Mouse (Mus musculus) layer of hippocampus, postnatal 10 days (tissue): ENCODE data around the gene Oat. TPM values are rescaled to one million over a fixed set of nuclear protein-coding genes. Genes with fewer than 3 reads are reported as not detected.

Source experiments
- DNase-seq, 2 experiments: peaks; one replicate each; pipeline ENCODE4 v3.0.0; 2021; ENCODE audit warnings: low spot score in 2 of 2
- total RNA-seq, 2 experiments: library from RNA; stranded (reverse); gene quantifications; 2 replicates each; pipeline ENCODE4 v1.2.3; 2021

Gene Oat
- total RNA-seq, 2 experiments from 2014 or later = 69.3 to 72.7 TPM

GRCm38 (mm10) chr7:132547126-132547525 lies 29.1 kb downstream of the Oat start:
- DNase-seq = no peak

- no peak for DNase-seq
Measured at GRCm38 (mm10) chr7:132542427-132542826, 33.8 kb downstream of the Oat start.

- no peak for DNase-seq
Measured at GRCm38 (mm10) chr7:132541566-132541965, 34.6 kb downstream of the Oat start.

- no peak for DNase-seq
Measured at GRCm38 (mm10) chr7:132540597-132540996, 35.6 kb downstream of the Oat start.

- DNase-seq = no peak
Measured at GRCm38 (mm10) chr7:132529206-132529605, 47.0 kb downstream of the Oat start.

- DNase-seq = no peak
Measured at GRCm38 (mm10) chr7:132513419-132513982, 62.7 kb downstream of the Oat start.

- DNase-seq = no peak
Measured at GRCm38 (mm10) chr7:132509110-132509509, 67.1 kb downstream of the Oat start.

Other genes starting within 250 kb of the Oat start
- not detected for gene Nkx1-2, start 23.2 kb upstream of the Oat start, total RNA-seq
- 10 to 100 TPM; 37.9 to 38.6 TPM for gene Lhpp, start 34.2 kb upstream of the Oat start, total RNA-seq
- 10 to 100 TPM; 17.1 to 17.2 TPM for gene Fam53b, start 237.5 kb upstream of the Oat start, total RNA-seq